Mouse (Mus musculus) hematopoietic stem cell, adult 5-6 weeks (primary cell): ENCODE measurements around the gene Aco1. TPM values are rescaled to one million over a fixed set of nuclear protein-coding genes. Genes with fewer than 3 reads are reported as not detected.

Experiments used
- ATAC-seq, 2 experiments: fragments of 125-278 bp in 1 of 2; replicated peaks in 1 of 2; 2 replicates each; pipeline ENCODE4 v1.8.0; 2016 to 2017; ENCODE audit warnings: inconsistent platforms in 2 of 2, mild to moderate bottlenecking in 2 of 2, moderate number of reproducible peaks in 2 of 2, low read depth in 1 of 2, moderate TSS enrichment in 1 of 2; ENCODE audit not compliant: low FRiP score in 2 of 2, poor library complexity in 2 of 2, severe bottlenecking in 2 of 2, insufficient read depth in 1 of 2, low TSS enrichment in 1 of 2
- total RNA-seq: library from RNA; stranded (forward); fragments of 172-1452, 232-1000 nt; gene quantifications from 2 replicates; pipeline ENCODE4 v1.2.3, GENCODE M21; 2017

The Aco1 gene
- total RNA-seq, 1 experiment from 2014 or later: 25.0 TPM

DNA sequence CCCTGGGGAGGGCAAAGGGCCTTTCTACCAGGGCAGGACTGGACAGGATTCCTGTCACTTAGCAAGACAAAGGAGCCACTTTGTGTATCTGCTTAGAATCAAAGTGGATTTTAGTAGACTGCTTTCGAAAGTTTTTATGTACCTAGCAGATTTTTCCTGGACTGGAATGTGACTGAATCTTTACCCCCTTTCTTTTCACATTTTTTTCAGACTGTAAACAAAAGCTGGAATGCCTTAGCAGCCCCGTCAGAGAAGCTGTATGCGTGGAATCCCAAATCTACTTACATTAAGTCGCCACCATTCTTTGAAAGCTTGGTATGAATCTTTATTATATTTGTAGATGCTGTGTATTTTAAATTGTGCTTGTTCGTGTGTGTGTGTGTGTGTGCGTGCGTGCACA, 45.1 kb downstream of the Aco1 start:
- no peak for ATAC-seq

DNA sequence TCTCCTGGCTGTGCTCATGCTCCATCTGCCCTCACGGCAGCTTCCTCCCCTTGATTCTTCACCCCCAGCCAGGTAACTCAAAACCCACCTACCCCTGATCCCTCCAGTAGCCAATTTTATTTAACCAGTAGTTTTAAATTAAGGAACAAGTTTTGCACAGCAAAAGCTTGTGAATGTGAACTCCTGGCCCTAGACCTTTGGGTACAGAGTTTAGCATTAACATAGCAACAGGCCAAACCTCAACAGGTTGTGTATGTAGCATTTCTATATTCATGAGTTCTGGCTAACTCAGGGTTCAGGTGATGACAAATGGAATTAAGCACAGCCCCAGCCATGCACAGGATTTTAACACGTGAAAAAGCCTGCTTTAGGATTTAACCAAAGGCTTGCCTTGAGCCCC, 49.4 kb downstream of the Aco1 start:
- ATAC-seq: no peak

DNA sequence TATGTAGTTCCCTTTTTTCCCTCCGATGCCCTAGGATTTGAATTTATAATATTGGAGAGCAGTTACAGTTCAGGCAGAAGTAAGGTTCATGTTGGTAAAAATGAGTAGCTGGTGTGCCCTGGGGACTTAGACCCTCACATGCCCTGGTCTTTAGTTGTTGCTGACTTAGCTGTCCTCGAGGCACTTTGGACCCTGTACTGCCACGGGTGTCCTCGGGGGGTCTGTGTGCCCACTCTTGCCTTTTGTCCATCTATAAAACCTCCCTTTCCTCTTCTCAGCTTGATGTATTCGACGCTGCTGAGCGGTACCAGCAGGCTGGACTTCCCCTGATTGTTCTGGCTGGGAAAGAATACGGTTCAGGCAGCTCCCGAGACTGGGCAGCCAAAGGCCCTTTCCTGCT, 50.6 kb downstream of the Aco1 start:
- no peak for ATAC-seq

DNA sequence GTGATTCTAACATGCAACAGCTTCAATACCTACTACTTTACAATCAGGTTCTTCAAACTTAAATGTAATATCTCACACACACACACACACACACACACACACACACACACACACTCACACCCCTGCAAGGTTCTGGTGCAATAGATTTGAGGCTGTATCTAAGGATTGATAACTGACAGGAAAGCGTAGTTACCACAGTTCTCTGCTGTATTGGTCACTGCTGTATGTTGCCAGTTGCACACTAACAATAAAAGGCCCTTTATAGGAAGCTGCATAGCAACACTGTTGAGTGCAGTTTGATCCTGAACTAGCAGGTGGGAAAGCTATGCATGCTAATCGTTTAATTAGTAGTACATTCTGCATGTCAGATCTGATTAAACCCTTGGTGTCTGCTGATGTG, 52.5 kb downstream of the Aco1 start:
- no peak for ATAC-seq

DNA sequence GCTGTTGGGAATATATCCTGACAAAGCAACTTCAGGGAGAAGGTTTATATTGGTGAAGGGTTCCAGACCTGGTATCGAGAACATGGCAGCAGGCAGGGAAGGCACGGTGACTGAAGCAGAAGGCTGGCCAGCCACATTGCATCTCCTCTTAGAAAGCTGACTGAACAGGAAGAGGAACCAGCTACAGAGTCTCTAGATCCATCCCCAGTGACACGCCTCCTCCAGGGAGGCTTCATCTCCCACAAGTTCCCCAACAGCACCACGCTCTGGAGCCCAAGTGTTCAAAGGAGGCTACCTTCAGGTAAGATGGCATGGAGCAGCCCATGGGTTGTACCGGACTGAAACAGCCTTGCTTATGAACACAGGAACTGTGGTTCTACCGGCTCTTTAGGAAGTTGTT, 59.3 kb downstream of the Aco1 start:
- ATAC-seq: no peak

DNA sequence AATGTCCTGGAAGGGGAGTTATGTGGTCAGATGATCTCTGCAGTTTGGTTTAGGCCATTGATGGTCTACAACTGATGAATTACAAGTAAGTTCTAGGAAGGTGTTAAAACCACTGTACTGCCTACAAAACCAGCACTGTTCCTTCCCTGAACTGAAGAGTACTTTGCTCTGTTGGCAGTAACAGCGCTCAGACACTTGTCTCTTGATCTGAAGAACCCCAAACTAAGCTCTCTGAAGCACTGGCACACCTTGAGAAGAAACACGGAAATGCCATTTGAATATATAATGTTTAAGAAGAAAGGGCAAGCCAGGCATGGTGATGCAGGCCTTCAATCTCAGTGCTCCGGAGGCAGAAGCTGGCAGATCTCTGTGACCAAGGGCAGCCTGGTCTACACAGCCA, 61.5 kb downstream of the Aco1 start:
- no peak for ATAC-seq

DNA sequence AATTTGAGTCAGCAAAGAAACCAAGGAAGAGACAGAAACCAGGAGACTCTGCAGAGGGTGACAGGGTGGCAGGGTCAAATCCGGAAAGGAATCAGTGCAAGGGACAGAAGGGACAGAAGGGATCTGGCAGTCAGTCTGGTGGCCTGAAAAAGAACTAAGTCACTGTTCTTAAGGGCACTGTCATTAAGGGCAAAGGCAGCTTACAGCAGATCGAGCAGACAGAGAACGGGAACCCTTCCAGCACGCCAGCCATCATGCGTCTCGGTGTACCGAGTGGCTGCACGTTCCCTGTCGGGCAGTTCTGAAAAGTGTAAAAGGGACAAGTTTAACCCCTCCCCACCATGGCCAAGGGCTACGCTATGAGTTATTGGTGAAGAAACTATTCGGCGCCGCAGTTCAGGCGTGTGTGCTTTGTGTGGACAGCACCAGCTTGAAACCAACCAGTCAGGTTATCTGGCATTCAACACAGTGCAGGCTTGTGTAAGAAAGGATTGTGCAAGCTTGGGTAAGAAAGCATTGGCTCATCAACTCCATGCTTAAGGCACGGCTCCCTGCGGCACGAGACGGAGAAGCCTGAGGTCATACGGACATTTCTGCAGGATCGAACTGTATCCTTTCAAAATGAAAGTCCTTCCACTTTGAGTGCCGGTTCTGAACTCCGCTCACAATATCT, 62.5 kb downstream of the Aco1 start:
- ATAC-seq: peak in 1 of 2 experiments; percentile 42; a peak in 1 of 4 replicates

DNA sequence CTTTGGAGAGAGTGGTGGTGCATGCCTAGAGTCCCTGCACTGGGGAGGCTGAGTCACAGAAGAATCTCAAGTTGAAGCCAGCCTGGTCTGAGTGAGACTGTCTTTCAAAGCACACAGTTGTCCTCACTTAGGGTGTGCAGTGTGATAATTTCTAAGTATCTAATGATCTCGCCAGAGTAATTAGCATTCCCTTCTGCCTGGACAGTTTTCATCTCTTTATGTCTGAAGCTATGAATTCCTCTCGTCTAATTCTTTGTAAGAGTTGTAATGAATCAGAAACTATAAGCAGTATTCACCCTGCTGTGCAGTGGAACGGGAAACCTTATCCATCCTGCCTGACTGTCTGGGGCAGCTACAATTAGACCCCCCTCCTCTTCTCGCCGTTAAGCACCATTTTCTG, 64.8 kb downstream of the Aco1 start:
- ATAC-seq: no peak

DNA sequence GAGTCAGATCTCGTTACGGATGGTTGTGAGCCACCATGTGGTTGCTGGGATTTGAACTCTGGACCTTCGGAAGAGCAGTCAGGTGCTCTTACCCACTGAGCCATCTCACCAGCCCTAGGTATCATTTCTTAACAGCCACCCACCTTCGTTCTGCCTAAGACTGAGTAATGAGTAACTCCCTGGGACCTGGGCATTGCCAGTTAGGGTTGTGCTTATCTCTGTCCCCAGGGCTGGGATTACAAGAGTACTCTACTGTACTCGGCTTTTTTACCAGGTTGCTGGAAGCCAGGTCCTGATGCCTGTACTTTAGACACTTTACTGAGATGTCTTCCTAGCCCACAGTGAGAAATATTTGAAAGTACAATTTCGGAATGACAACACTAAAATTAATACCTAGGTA, 69.3 kb downstream of the Aco1 start:
- no peak for ATAC-seq

DNA sequence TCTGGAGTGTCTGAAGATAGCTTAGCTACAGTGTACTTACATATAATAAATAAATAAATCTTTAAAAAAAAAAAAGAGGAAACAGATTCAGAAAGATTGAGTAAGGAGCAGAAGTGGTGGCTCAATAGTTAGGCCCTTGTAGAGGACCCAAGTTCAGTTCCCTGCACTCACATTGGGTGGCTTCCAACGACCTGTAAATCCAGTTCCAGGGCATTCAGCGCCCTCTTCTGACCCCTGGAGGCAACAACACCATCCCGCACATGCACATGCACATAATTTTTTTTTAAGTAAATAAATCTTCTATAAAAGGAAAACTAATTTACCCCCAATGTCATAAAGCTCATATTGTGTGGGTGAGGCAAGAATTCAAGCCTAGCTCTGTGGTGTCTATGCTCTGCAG, 75.0 kb downstream of the Aco1 start:
- no peak for ATAC-seq

DNA sequence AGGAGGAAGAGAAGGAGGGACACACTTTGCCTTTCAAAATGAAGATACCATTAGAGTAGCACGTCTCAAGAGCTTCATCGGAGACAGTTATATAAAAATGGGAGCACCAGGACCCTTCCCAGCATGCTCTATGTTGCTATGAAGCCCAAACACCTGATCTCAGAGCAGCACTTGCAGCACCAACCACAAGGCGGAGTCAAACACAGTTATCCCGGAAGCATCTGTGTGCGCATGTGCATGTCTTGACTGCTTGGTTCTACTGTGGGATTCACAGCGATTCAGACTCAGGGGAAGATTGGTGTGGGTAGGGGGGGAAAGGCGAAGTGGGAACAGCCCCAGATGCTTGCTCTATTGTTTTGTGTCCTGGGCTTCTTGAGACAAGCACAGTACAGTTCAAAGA, 75.5 kb downstream of the Aco1 start:
- peak; percentile 67 to 80; a peak in 3 of 4 replicates for ATAC-seq

DNA sequence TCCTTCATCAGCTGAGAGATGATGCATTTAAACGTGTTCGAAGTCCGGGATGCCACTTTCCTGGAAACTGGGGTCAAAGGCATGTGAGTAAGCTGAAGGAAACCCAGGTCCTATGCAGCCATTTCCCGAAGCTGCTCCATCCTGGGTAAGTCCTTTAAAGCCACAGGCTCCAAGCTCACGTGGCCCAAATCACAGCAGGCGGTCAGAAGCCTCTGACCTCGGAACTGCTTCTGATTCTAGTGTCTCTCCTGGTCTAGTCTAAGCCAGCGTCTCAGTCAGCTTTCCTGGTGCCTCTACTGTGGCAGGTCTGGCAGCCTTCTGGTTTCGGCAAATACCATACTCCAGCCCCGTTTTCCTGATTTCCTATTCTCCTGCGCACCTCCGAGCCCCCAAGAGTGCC, 77.6 kb downstream of the Aco1 start:
- ATAC-seq: no peak

DNA sequence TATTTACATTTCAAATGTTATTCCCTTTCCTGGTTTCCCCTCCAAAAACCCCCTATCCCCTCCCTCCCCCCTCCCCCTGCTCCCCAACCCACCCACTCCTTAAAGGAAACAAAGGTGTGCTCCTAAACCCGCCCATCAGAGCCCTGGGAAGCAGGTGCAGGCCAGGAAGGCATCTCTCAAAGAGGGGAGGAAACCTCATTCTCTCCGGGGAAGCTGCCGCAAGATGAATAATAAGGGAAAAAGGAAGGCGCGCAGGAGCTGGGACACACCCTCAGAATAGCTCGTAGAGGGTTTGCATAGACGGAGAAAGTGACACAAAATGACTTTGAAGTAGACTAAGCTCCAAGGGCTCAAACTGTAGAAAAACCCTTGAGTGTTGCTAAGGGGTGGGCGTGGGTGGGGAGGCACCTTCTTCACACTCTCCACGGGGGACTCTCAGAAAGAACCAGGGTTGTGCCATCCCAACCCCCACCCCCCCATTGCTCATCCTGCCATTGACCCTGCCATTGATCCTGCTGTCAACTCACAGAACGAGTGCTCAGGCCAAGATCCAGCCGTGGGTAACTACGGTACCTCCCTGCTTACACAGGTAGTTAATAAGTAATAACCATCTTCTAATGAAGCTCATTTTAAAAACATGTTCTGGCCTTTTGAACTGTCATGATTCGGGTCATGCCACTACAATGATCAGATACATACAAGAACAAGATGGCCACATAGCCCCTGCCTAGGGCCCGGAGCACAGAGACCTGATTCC, 78.3 kb downstream of the Aco1 start:
- ATAC-seq: no peak

DNA sequence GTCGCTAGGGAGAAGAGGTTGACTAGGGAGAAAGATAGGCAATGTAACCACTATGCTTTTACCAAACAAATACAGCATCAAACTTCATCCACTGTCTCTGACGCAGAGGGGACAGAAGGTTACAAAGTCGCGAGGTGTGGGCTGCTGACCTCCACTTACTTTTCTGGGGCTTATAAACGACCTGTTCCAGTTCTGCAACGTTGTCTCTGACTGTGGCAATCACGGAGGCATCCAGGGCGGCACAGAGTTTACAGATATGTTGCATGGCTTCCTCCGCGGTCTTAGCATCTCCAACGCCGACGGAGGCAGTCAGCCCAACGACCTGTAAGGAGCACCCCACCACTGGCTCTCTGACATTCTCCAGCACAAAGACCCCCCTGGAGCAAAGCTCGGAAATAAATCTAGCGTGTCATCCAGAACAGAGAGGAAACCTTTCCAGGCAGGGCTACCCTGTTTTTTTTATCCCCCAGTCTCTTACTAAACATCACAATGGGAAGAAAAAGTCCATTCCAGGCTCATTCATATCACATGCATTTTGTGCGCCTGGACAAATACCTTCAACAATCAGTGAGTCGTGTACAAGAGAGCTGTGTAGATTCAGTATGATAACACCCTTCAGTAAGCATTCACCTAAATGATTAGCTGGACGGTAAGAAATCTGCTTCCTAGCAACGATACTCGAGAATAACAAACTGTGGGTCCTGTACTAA, 79.2 kb downstream of the Aco1 start:
- no peak for ATAC-seq

DNA sequence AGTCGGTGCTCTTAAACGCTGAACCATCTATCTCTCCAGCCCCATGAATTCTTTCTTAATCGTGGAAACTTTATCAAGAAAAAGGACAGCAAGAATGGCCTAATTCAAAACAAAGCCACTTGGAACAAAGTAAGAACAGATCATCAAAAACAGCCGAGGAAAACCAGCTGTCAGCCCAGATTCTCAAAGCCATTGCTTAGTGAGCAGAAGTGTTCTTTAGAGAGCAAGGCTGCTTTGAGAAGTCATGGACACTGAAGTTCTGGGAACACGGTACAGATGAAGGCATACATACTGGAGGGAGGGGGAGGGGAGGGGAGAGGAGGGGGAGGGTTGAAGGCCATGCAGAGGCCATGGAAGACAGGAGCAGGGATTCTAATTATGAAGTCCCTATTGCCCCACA, 83.2 kb downstream of the Aco1 start:
- ATAC-seq: no peak

DNA sequence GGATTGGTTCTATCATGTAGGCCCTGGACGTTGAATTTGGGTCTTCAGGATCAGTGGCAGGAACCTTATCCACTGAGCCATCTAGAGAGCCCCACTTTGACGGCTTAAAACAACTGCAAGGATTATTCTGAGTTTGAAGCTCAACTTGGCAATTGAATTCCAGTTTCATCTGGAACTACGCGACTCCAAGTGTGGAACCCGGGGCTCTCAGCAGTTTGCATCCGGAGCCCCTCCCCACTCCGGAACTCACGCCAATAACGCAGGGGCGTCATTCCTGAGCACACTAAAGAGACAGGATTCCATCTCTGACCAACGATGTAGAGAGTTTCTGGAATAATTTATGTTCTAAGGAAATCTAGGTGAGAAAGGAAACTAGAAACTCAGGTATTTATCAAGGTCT, 84.2 kb downstream of the Aco1 start:
- ATAC-seq: no peak

DNA sequence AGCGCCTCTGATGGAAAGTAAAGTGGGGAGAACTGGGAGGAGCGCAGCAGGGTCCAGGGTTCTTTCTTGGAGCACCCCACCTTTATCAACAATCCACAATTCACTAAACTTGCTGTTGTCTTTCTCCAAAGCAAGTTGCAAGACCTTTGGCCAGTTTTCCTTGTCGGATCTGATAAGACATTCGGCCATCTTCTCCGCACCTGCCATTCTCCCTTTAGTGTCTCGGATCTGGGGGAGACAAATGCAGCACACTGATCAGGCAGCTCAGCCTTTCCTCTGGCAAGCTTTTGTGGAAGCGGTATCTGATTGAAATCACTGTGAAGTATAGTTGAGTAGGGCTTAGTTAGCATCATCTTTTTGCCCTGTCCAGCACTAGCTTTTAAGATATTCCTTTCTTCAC, 85.0 kb downstream of the Aco1 start:
- no peak for ATAC-seq

DNA sequence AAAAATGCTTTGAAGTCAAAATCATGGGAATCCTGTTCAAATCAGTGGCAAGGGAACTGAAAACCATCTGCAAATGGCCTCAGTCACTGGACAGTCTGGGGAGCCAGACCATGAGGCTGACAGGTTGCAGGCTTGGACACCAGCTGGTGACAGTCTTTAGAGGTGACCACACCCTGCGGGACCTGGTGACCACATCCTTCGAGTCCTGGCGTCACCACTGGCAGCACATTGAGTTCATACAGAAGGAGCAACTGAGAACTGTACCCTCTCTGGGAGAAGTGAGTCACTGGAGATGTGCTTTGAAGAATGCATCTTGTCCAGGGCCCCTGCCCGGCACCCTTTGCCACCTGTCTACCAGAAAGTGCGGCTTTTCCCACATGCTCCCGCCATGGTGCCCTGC, 86.8 kb downstream of the Aco1 start:
- ATAC-seq: no peak
